Mouse (Mus musculus) forelimb bud, embryonic 11.5 days (tissue): ENCODE results near the gene Vmn2r25.
"Not testable (repeated sequence)": the region's sequence is repeated elsewhere in the genome, so short reads cannot be mapped to it uniquely, and the experiment has no call there.

ENCODE experiments used
- DNase-seq: peaks from one replicate; pipeline ENCODE4 v3.0.0-alpha.2; 2012; ENCODE audit warnings: low read depth, low spot score

Vmn2r25 gene

DNA sequence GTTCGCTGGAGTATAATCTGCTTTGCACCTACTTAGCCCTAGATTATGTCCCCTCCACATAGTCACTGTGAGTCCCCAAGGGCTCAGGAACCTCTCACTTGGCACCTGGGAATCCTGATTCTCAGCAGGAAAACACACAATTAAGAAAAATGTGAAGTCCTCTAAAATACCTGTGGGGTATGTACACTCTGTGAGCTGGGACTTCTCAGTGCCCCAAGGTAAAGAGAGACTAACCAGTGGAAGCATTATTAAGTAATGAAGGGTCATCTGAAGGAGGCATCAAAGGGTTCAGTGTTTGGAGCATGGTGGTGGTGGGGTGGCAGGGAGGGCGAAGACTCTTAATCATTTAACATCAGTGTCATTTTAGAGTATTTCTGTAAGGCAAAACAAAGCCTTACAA lies at the start of gene Vmn2r25:
Gene Vmn2r25, minus strand, starts transcription at position 101 of the 400 bp plus-strand sequence.
- not testable (repeated sequence) for DNase-seq

DNA sequence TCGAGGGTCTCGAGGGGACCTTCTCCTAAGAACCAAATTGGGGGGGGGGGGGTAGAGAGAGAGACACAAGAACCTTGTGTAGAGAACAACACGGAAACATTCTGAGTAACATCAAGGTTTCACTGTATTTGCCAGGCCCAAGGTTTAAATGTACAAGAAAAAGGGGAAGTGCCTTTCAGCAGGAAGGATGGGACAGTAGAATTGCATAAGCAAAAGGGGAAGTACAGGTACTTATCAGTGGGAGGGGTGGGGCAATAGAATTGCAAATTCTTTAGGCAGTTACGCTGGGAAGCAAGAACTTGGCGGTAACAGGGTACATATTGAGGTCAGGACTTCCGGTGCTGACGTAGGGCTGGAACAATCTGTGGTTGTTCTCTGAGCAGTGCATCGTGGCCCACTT lies 33.3 kb downstream of the Vmn2r25 start:
- DNase-seq = no peak

DNA sequence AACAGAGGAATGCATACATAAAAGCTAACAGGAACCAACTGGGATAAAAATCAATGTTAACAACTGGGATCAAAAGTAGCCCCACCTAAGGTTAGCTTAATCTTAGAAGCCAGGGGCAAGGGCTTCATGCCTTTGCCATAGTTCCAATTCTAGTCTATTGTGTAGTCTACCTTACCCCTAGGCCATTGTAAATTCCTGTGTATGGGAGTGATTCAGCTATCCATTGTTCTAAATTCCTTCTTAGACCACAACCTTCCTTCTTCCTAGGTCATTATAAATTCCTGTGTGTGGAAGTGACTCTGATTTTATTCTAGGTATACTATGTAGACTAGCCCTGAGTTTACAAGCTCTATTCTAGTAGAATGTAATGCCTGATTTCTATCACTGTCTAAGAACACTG lies 43.0 kb downstream of the Vmn2r25 start:
- not testable (repeated sequence) for DNase-seq

DNA sequence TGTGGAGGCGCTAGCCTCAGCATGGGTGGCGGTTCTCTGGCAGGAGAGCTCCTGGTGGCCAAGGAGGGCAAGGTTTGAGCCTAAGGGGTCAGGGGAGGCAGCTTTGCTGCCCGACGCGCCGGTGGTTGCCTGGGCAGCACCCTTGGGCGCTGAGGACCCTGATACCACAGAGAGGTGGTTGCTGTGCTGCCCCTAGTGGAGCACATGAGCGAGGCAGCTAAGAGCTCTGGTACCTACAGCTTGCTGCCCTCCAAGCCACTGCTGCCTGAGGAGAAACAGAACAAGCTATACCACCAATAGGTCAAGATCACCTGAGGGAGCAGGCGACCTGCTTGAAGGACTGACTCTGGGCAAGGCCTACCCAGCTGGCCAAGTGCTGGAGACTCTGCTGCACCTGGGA lies 59.5 kb downstream of the Vmn2r25 start:
- no peak for DNase-seq

DNA sequence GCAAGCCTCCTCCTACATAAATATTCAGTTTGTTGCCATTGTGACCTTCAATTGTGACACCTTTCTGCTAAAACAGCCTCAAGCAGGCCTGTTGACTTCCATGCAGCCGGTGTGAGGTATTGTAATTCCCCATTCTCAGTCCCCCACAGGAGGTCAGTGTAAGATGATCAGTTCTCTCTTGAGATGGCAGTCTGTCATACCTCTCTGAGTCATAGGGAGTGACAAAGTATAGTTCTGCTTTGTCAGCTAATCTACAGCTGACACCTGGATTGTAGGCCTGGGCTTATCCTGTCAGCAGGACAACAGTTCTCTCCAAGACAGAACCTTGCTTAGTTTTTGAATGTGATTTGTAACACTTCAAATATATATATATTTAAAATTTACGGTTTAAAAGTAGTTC lies 68.4 kb downstream of the Vmn2r25 start:
- DNase-seq = no peak

DNA sequence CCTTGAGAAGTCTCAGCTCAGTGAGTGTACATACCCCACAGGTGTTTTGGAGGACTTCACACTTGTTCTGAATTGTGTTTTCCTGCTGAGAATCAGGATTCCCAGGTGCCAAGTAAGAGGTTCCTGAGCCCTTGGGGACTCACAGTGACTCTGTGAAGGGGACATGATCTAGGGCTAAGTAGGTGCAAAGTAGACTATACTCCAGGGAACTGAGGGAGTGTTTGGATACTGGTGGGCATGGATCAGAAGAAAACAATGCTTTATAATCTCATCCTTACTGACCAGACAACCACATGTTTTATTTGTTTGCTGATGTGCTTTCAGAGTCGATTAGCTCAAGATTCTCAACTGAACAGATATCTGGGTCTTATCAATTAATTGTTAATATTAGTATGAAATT lies 74.7 kb downstream of the Vmn2r25 start, which contains the start of gene Vmn2r24:
Gene Vmn2r24, plus strand, starts transcription at position 301 of the 400 bp plus-strand sequence.
- DNase-seq = no peak
